ENCODE assay signal across 8 mouse cellular contexts in genomic region chr6:124857840-124858530, GRCm38 (mm10). TPM values are rescaled to one million over a fixed set of nuclear protein-coding genes. Genes with fewer than 3 reads are reported as not detected.
DNase-seq lines count a peak whose midpoint lies in the region; ATAC-seq lines count a peak whose summit lies in the region.

No protein-coding gene starts in this region.

- intact Hi-C loops in gastrocnemius, postnatal 14 days (cut with DNase I; ENCODE audit: low total_unique reads), result no loop called here

- peak overlapping the region; percentile 95; the same call in 1 of the 2 replicates for H3K27ac ChIP-seq in kidney, embryonic 14.5 days (ENCODE audit: low read depth, low read length)
- H3K27ac ChIP-seq in forebrain, embryonic 11.5 days (ENCODE audit: low read depth, low read length), result no peak overlapping the region
- no peak overlapping the region for H3K27ac ChIP-seq in liver, embryonic 13.5 days

- H3K36me3 ChIP-seq in kidney, embryonic 14.5 days (ENCODE audit: control insufficient read depth, insufficient read depth, low read length), result peaks cover 3% of the 10 kb centered on the region; the same call in 1 of the 2 replicates
- no peaks in the 10 kb centered on the region; the same call in 1 of the 2 replicates for H3K36me3 ChIP-seq in forebrain, embryonic 11.5 days (ENCODE audit: control insufficient read depth, insufficient read depth, low read length)
- no peaks in the 10 kb centered on the region for H3K36me3 ChIP-seq in liver, embryonic 13.5 days

- H3K4me2 ChIP-seq in kidney, embryonic 14.5 days (replicated peaks; ENCODE audit: low read depth, low read length), result peak overlapping the region; percentile 90
- H3K4me2 ChIP-seq in forebrain, embryonic 11.5 days (ENCODE audit: low read depth, low read length, severe bottlenecking), result peak overlapping the region; percentile 90
- H3K4me2 ChIP-seq in liver, embryonic 13.5 days, result peak overlapping the region; percentile 73

- H3K9ac ChIP-seq in kidney, embryonic 14.5 days (ENCODE audit: low read depth, low read length), result peak overlapping the region; percentile 93
- H3K9ac ChIP-seq in forebrain, embryonic 11.5 days (ENCODE audit: low read length), result peak overlapping the region; percentile 98
- H3K9ac ChIP-seq in liver, embryonic 13.5 days, result no peak overlapping the region

- no peak for ATAC-seq in kidney, embryonic 14.5 days (ENCODE audit: low FRiP score, low TSS enrichment)
- no peak for ATAC-seq in forebrain, embryonic 11.5 days (replicated peaks; ENCODE audit: low FRiP score)
- no peak for ATAC-seq in liver, embryonic 13.5 days (ENCODE audit: low read depth)

- peaks cover 3% of the 10 kb centered on the region for H3K27me3 ChIP-seq in kidney, embryonic 14.5 days (ENCODE audit: control insufficient read depth, insufficient read depth, low read length)
- no peaks in the 10 kb centered on the region; the same call in none of the 2 replicates for H3K27me3 ChIP-seq in forebrain, embryonic 11.5 days (ENCODE audit: control insufficient read depth, insufficient read depth, low read length)
- H3K27me3 ChIP-seq in liver, embryonic 13.5 days, result peaks cover 91% of the 10 kb centered on the region

- H3K4me1 ChIP-seq in kidney, embryonic 14.5 days (ENCODE audit: control insufficient read depth, insufficient read depth, low read length), result peaks cover 29% of the 10 kb centered on the region
- peaks cover 24% of the 10 kb centered on the region for H3K4me1 ChIP-seq in forebrain, embryonic 11.5 days (replicated peaks; ENCODE audit: control insufficient read depth, insufficient read depth, low read length)
- H3K4me1 ChIP-seq in liver, embryonic 13.5 days (replicated peaks), result peaks cover 10% of the 10 kb centered on the region

- H3K9me3 ChIP-seq in kidney, embryonic 14.5 days (ENCODE audit: control insufficient read depth, low read length), result no peaks in the 10 kb centered on the region
- H3K9me3 ChIP-seq in forebrain, embryonic 11.5 days (ENCODE audit: control insufficient read depth, low read length), result no peaks in the 10 kb centered on the region
- no peaks in the 10 kb centered on the region for H3K9me3 ChIP-seq in liver, embryonic 13.5 days (replicated peaks)

- 30% methylated on average over 26 of the region's 26 CpGs for WGBS in kidney, embryonic 14.5 days
- 24% methylated on average over 26 of the region's 26 CpGs for WGBS in forebrain, embryonic 11.5 days
- WGBS in liver, embryonic 13.5 days (ENCODE audit: insufficient replicate concordance), result 24% methylated on average over 26 of the region's 26 CpGs

- H3K4me3 ChIP-seq in kidney, embryonic 14.5 days (ENCODE audit: low read length), result peak overlapping the region; percentile 74
- peak overlapping the region; percentile 81 for H3K4me3 ChIP-seq in forebrain, embryonic 11.5 days (ENCODE audit: low read depth, low read length)
- peak overlapping the region; percentile 60; the same call in 1 of the 2 replicates for H3K4me3 ChIP-seq in liver, embryonic 13.5 days (replicated peaks)

- no peak for DNase-seq in kidney, adult 11 months
- DNase-seq in Muller cell, postnatal 12 days (ENCODE audit: inconsistent ontology term), result peak; percentile 14
- DNase-seq in forebrain, embryonic 11.5 days (ENCODE audit: low spot score), result no peak
- no peak for DNase-seq in liver, embryonic 13.5 days
- DNase-seq in urinary bladder, postnatal 36 days (ENCODE audit: low spot score in 2 of 2), result no peak
- no peak for DNase-seq in gastrocnemius, postnatal 14 days
- DNase-seq in layer of hippocampus, adult 9-11 months, result no peak

RNA-seq across cellular contexts. Expression of gene P3h3, which starts 0.4 kb away (rescaled TPM):
- 25.8 and 29.5 TPM in 2 replicates for polyA plus RNA-seq in kidney, embryonic 14.5 days (2014; fragmentation: Nextera tagmentation; extraction: Ambion mirVana)
- 17.3 and 17.8 TPM in 2 replicates for polyA plus RNA-seq in forebrain, embryonic 11.5 days (2014; fragmentation: Nextera tagmentation; extraction: Ambion mirVana)
- 1.4 and 1.9 TPM in 2 replicates for polyA plus RNA-seq in liver, embryonic 13.5 days (2015; fragmentation: Nextera tagmentation; extraction: Ambion mirVana)
- 10 to 100 TPM; 19.7 to 24.2 TPM for total RNA-seq in gastrocnemius, postnatal 14 days (2021)

RNA-seq across cellular contexts. Expression of gene Gpr162, which starts 5.8 kb away (rescaled TPM):
- polyA plus RNA-seq in kidney, embryonic 14.5 days (2014; fragmentation: Nextera tagmentation; extraction: Ambion mirVana), result 0.55 and 1.1 TPM in 2 replicates
- polyA plus RNA-seq in forebrain, embryonic 11.5 days (2014; fragmentation: Nextera tagmentation; extraction: Ambion mirVana), result 2.7 and 2.8 TPM in 2 replicates
- polyA plus RNA-seq in liver, embryonic 13.5 days (2015; fragmentation: Nextera tagmentation; extraction: Ambion mirVana), result 0.08 and 0.14 TPM in 2 replicates
- total RNA-seq in gastrocnemius, postnatal 14 days (2021), result under 1 TPM; 0.33 to 0.45 TPM

RNA-seq across cellular contexts. Expression of gene Gnb3, which starts 17.9 kb away (rescaled TPM):
- polyA plus RNA-seq in kidney, embryonic 14.5 days (2014; fragmentation: Nextera tagmentation; extraction: Ambion mirVana), result 0.84 and 1.3 TPM in 2 replicates
- polyA plus RNA-seq in forebrain, embryonic 11.5 days (2014; fragmentation: Nextera tagmentation; extraction: Ambion mirVana), result 0.71 and 1.1 TPM in 2 replicates
- 0.16 and 0.23 TPM in 2 replicates for polyA plus RNA-seq in liver, embryonic 13.5 days (2015; fragmentation: Nextera tagmentation; extraction: Ambion mirVana)
- total RNA-seq in gastrocnemius, postnatal 14 days (2021), result 1 to 10 TPM; 6.6 to 7.0 TPM

RNA-seq across cellular contexts. Expression of gene Cdca3, which starts 28.6 kb away (rescaled TPM):
- polyA plus RNA-seq in kidney, embryonic 14.5 days (2014; fragmentation: Nextera tagmentation; extraction: Ambion mirVana), result 201 and 232 TPM in 2 replicates
- polyA plus RNA-seq in forebrain, embryonic 11.5 days (2014; fragmentation: Nextera tagmentation; extraction: Ambion mirVana), result 276 and 307 TPM in 2 replicates
- polyA plus RNA-seq in liver, embryonic 13.5 days (2015; fragmentation: Nextera tagmentation; extraction: Ambion mirVana), result 202 and 204 TPM in 2 replicates
- 1 to 10 TPM; 4.6 to 5.0 TPM for total RNA-seq in gastrocnemius, postnatal 14 days (2021)

RNA-seq across cellular contexts. Expression of gene Usp5, which starts 28.7 kb away (rescaled TPM):
- polyA plus RNA-seq in kidney, embryonic 14.5 days (2014; fragmentation: Nextera tagmentation; extraction: Ambion mirVana), result 102 and 139 TPM in 2 replicates
- polyA plus RNA-seq in forebrain, embryonic 11.5 days (2014; fragmentation: Nextera tagmentation; extraction: Ambion mirVana), result 182 and 184 TPM in 2 replicates
- polyA plus RNA-seq in liver, embryonic 13.5 days (2015; fragmentation: Nextera tagmentation; extraction: Ambion mirVana), result 63.5 and 67.5 TPM in 2 replicates
- total RNA-seq in gastrocnemius, postnatal 14 days (2021), result 10 to 100 TPM; 55.3 to 61.9 TPM
